Mouse (Mus musculus) midbrain, embryonic 10.5 days (tissue): ENCODE data around the gene Cenpb. TPM values are rescaled to one million over a fixed set of nuclear protein-coding genes. Genes with fewer than 3 reads are reported as not detected.
A peak's percentile ranks its signal among the peaks of the same experiment; 100 is the strongest.

Source experiments
- DNase-seq: peaks from one replicate; pipeline ENCODE4 v3.0.0-alpha.2; 2017; ENCODE audit warnings: low spot score
- H3K27ac ChIP-seq: fragments of 300-500 bp; sonication (generic); replicated peaks from 2 replicates; pipeline ENCODE4 v1.5.1; 2016; ENCODE audit warnings: mild to moderate bottlenecking
- H3K27me3 ChIP-seq: fragments of 300-500 bp; sonication (generic); 2 replicates; pipeline ENCODE4 v1.6.1; 2016; ENCODE audit warnings: low read depth, mild to moderate bottlenecking; ENCODE audit not compliant: poor library complexity, severe bottlenecking
- H3K36me3 ChIP-seq: fragments of 300-500 bp; sonication (generic); 2 replicates; pipeline ENCODE4 v1.6.1; 2016; ENCODE audit warnings: mild to moderate bottlenecking, moderate library complexity
- H3K4me1 ChIP-seq: fragments of 300-500 bp; sonication (generic); 2 replicates; pipeline ENCODE4 v1.6.1; 2016
- H3K4me3 ChIP-seq: fragments of 300-500 bp; sonication (generic); 2 replicates; pipeline ENCODE4 v1.5.1; 2016; ENCODE audit warnings: mild to moderate bottlenecking, moderate library complexity
- H3K9me3 ChIP-seq: fragments of 300-500 bp; sonication (generic); replicated peaks from 2 replicates; pipeline ENCODE4 v1.6.1; 2016; ENCODE audit warnings: mild to moderate bottlenecking
- WGBS: fragments of 180-500 bp; shearing (Covaris S2); methylation state at CpG from one replicate; pipeline ENCODE4 v1.1.7; 2016; 5-methylcytosine and 5-hydroxymethylcytosine counted together
- polyA plus RNA-seq: library from polyadenylated mRNA; unstranded; fragments of >200 nt; fragmentation: Nextera tagmentation; extraction: Ambion mirVana; gene quantifications from 2 replicates; pipeline ENCODE4 v1.2.1, GENCODE M21; 2016

Cenpb gene
- polyA plus RNA-seq, 1 experiment from 2014 or later = 9.0 TPM

DNA sequence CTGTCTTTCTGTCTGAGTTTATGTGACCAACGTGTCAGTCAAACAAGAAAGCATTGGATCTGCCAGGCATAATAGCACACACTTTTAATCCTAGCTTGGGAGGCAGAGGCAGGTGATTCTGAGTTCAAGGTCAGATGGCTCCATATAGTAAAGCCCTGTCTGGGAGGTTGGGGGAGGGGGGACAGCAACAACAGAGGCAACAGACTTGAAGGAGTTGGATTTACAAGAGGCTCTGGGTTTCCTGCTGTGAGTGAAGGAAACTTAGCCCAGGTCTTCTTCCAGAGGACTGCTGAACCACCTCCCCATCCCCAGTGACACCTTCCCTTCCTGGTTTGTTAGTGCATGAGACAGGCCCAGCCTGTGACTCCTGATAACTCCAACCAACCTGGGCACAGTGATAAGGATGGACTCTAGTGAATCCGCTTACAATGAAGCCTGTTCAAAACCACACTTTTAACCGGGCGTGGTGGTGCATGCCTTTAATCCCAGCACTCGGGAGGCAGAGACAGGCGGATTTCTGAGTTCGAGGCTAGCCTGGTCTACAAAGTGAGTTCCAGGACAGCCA lies 27.6 kb downstream of the Cenpb start:
- 88% methylated on average over 7 of the region's 7 CpGs for WGBS

DNA sequence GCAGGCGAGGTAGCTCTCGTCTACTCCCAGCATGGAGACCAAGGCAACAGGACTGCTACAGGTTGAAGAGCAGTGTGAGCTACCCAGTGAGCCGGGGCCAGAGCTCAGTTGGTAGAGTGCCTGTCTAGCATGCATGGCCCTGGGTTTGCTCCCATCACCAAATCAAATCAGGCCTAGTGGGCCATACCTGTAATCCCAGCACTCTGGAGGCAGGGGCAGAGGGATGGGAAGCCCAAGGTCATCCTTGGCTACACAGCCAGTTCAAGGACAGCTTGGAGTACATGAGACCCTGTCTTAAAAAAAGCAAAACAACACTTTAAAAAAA lies 30.7 kb downstream of the Cenpb start:
- Histone ChIP-seq H3K4me1 (no peaks in the 10 kb centered on the region), H3K27ac (no peak overlapping the region), H3K4me3 (no peak overlapping the region), H3K9me3 (no peaks in the 10 kb centered on the region), H3K36me3 (peaks cover 96% of the 10 kb centered on the region), H3K27me3 (no peaks in the 10 kb centered on the region)
- WGBS = 92% methylated on average over 3 of the region's 3 CpGs
- DNase-seq = no peak

More for the DNA sequence above, 27.6 kb downstream of the Cenpb start:
- peaks cover 18% of the 10 kb centered on the region for H3K4me1 ChIP-seq
- DNase-seq = no peak
- H3K27me3 ChIP-seq = no peaks in the 10 kb centered on the region
- H3K27ac ChIP-seq = no peak overlapping the region
- H3K36me3 ChIP-seq = peaks cover 89% of the 10 kb centered on the region
- no peaks in the 10 kb centered on the region for H3K9me3 ChIP-seq
- H3K4me3 ChIP-seq = no peak overlapping the region

DNA sequence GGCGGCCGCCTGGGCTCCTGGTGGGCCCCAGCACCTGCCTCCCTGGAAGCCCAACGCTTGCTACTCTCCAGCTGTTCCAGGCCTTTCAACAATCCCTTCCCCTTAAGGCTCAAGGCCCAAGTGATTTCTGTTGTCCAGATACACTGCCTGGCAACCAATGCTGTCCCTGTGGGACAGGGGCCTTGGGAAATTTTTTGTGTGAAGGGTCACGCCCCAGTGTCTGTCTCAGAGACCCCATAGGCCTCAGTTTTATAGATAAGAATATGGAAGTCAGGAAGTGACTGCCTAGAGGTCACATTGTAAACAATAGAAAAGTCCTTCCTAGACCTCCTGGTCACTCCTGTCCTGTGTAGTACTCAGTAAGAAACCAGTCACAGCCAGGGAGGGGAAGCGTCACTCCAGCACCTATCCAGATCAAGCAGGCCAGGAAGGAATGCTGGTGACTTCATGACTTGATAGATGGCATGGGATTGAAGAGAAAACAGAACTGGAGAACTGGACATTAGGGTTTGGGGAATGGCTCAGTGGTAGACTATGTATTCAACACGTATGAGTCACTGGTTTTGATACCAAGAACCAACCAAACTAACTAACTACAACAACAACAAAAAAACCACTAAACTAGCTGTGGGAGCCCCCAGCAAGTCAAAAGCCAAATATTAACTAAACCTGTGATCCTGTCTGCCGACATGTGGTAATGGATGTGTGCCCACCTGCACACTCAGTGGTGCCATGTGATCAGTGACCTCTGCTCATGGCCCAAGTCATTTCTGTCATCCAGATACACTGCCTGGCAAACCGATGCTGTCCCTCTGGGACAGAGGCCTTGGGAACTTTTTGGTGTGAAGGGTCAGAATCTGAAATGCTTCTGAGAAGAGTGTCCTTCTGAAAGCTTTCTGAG lies 31.3 kb downstream of the Cenpb start:
- WGBS = 92% methylated on average over 8 of the region's 8 CpGs
- Histone ChIP-seq H3K4me1 (no peaks in the 10 kb centered on the region), H3K27ac (no peak overlapping the region), H3K9me3 (no peaks in the 10 kb centered on the region), H3K36me3 (peaks cover 99% of the 10 kb centered on the region), H3K27me3 (no peaks in the 10 kb centered on the region), H3K4me3 (no peak overlapping the region)
- DNase-seq = no peak

DNA sequence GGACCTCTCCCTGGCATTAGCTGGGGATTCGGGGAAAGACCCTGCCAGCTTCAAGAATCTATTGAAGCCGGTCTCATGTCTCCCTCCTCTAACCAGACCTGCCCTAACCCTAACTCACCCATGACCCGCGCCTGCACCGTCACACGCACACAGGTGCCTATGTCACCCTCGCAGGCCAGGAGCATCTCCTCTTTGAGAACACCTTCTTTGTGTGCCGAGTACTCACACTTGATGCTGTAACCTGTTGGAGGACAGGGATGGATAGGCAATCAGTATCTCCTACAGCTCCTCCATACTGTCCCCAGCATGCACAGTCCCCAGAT lies 32.9 kb downstream of the Cenpb start:
- Histone ChIP-seq H3K9me3 (no peaks in the 10 kb centered on the region), H3K27ac (no peak overlapping the region), H3K27me3 (no peaks in the 10 kb centered on the region), H3K36me3 (peaks cover 97% of the 10 kb centered on the region), H3K4me3 (no peak overlapping the region), H3K4me1 (peaks cover 9% of the 10 kb centered on the region)
- no peak for DNase-seq
- 96% methylated on average over 8 of the region's 8 CpGs for WGBS

DNA sequence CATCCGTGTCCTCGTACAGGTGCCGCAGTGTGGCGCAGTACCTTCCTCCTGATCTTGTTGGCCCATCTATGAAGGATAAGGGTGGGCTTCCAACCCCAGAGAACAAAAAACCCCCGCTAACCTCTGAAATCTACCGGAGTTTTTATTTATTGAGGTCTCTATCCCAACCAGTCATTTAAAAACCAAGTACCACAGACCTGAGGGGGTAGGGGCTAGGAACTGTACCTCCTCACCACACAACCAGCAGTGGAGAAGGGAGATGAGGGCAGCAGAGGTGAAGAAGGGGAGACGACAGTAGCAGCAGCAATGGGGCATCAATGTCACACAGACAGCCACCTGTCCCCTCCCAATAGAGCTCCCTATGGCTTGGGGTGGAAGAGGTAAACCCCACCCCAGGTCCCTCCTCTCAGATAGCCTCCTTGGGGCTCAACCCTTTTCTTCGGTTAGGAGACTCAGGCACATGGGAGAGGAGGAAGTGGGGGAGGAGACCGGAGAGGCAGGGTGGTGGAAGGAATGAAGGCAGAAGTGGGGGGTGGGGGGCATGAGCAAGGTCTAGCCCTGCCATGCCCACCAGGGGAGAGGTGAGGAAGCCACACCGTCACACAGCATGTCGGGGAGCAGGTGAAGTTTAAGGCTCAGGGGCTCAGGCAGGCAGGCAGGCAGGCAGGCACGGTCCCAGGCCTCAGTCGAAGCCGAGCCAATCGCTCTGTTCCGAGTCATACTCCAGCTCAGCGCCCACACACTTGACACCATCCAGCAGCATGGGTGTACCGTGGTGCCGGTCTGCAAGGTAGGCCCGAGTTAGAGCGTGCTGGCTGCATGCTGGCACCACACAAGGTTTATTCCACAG lies 33.4 kb downstream of the Cenpb start:
- Histone ChIP-seq H3K9me3 (no peaks in the 10 kb centered on the region), H3K4me3 (no peak overlapping the region), H3K36me3 (peaks cover 91% of the 10 kb centered on the region), H3K27me3 (no peaks in the 10 kb centered on the region), H3K27ac (no peak overlapping the region), H3K4me1 (peaks cover 9% of the 10 kb centered on the region)
- no peak for DNase-seq
- WGBS = 92% methylated on average over 21 of the region's 21 CpGs

DNA sequence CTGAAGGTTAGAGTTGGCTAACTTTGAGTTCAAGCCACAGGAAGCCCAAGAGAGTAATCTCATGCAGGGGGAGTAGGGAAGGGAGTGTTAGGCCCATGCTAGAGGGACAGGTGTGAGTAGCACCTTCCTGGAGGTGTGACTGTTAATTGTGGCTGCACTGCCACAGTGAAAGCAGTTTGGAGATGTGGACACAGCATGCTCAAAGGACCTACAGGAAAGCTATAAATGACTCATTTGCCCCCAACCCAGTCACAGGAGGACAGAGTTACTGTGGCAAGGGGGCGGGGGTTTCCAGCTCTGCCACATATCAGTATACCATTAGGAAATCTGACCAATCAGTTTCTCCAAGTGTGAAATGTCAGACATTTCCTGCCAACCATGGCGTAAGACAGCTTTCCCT lies 34.3 kb downstream of the Cenpb start:
- peaks cover 83% of the 10 kb centered on the region for H3K36me3 ChIP-seq
- no peaks in the 10 kb centered on the region for H3K9me3 ChIP-seq
- peaks cover 9% of the 10 kb centered on the region for H3K4me1 ChIP-seq
- no peak overlapping the region for H3K4me3 ChIP-seq
- H3K27me3 ChIP-seq = no peaks in the 10 kb centered on the region
- no peak overlapping the region for H3K27ac ChIP-seq
- no peak for DNase-seq
- WGBS = 95% methylated on average over 2 of the region's 2 CpGs

DNA sequence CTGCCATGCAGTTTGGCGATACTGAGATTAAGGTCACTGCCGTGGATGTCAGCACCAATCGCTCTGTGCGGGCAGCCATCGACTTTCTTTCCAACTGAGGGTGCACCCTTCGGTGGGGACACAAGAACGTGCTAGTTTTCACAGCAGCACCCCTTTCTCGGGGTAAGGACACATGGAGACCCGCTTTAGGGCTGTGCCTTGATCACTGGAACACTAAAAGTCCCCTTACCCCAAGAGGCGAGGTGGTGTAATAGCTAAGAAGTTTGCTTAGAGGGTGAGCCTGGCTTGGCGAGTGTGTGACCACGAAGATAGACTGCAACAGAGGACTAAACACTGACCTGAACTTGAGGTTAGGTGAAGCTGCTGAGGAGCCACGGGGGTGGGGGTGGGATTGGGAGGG lies 34.7 kb downstream of the Cenpb start:
- Histone ChIP-seq H3K27ac (no peak overlapping the region), H3K9me3 (no peaks in the 10 kb centered on the region), H3K4me3 (no peak overlapping the region), H3K27me3 (no peaks in the 10 kb centered on the region), H3K4me1 (peaks cover 9% of the 10 kb centered on the region), H3K36me3 (peaks cover 78% of the 10 kb centered on the region)
- WGBS = 68% methylated on average over 13 of the region's 13 CpGs
- DNase-seq = no peak

DNA sequence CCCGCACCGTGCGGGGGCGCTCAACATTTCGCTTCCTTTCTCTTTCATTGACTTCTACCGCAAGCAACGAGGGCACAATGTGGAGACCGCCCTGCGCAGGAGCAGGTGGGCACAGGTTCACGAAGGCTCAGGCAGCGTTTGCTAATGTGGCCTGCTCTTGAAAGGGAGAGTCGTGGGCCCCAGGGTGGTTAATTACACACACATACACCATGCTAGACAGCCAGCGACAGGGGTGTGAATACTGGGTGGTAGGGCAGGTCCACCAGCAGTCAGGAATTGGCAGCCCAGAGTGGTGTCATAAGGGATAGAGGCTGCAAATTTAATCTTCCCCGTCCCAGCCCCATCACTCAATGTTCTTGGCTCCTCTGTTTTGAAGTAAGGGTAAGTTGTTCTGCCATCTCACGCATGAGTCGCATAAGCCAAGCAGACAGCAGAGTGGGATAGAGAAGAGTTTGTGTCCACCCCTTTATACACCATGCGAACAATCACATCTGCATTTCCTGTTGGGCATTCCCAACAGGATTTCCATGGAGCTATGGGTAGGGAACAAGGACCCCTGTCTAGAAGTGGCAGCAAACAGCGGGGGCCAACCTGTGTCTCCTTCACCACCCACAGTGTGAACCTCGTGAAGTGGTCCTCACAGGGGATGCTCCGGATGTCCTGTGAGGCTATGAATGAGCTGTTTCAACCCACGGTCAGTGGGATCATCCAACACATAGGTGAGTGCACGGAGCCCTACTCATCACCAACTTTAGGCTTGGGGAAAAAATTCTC lies 36.7 kb downstream of the Cenpb start:
- peaks cover 62% of the 10 kb centered on the region for H3K36me3 ChIP-seq

DNA sequence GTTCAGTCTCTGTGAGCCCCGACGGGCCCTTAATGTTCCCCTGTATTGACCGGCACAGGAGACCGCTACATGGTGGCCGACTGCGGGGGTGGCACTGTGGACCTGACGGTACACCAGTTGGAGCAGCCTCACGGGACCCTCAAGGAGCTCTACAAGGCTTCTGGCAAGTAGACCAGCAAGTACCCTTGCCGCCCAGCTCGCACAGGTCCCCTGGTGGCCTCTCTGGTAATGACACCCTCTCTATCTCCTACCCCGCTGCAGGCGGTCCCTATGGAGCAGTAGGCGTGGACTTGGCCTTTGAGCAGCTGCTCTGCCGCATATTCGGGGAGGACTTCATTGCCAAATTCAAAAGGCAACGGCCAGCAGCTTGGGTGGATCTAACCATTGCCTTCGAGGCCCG lies 37.3 kb downstream of the Cenpb start:
- DNase-seq = peak; percentile 80
- peaks cover 15% of the 10 kb centered on the region for H3K4me1 ChIP-seq
- WGBS = 32% methylated on average over 18 of the region's 18 CpGs
- H3K27me3 ChIP-seq = no peaks in the 10 kb centered on the region
- H3K9me3 ChIP-seq = no peaks in the 10 kb centered on the region
- H3K4me3 ChIP-seq = no peak overlapping the region
- peak overlapping the region; percentile 57; the same call in 1 of the 2 replicates for H3K27ac ChIP-seq
- peaks cover 56% of the 10 kb centered on the region for H3K36me3 ChIP-seq

More for the DNA sequence above, 36.7 kb downstream of the Cenpb start:
- H3K27me3 ChIP-seq = no peaks in the 10 kb centered on the region
- DNase-seq = no peak
- no peak overlapping the region for H3K4me3 ChIP-seq
- 66% methylated on average over 22 of the region's 22 CpGs for WGBS
- no peaks in the 10 kb centered on the region for H3K9me3 ChIP-seq
- H3K4me1 ChIP-seq = peaks cover 11% of the 10 kb centered on the region
- peak overlapping the region; percentile 57; the same call in 1 of the 2 replicates for H3K27ac ChIP-seq

DNA sequence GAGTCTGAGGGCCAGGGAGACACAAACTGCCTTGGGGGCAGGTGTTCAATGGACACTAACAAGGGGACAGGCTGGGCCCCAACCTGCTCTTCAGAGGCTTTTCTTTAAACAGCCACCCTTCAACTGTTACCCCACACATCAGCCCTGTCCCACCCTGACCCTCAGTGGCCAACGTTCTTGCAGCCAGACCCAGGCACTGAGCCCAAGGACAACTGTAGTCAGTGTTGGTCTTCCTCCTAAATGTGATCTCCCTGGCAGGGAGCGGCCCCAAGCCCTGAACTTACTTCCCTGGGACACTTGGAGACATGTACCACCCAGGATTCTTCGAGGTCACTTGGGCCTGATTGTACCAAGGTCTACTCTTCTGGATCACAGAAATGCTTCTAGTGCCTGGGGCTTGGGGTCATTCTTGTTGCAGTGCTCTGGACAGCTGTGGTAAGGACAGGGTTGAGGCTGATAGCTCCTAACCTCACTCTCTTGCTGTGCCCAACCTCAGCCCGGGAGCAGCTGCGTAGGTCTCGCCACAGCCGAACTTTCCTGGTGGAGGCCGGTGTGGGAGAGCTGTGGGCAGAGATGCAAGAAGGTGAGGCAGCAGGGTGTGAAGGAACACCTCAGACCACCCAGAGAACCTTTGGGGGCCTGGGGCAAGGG lies 38.4 kb downstream of the Cenpb start:
- Histone ChIP-seq H3K4me1 (peaks cover 15% of the 10 kb centered on the region), H3K36me3 (peaks cover 44% of the 10 kb centered on the region), H3K27ac (no peak overlapping the region), H3K27me3 (no peaks in the 10 kb centered on the region), H3K4me3 (no peak overlapping the region), H3K9me3 (no peaks in the 10 kb centered on the region)
- no peak for DNase-seq
- 93% methylated on average over 8 of the region's 8 CpGs for WGBS

DNA sequence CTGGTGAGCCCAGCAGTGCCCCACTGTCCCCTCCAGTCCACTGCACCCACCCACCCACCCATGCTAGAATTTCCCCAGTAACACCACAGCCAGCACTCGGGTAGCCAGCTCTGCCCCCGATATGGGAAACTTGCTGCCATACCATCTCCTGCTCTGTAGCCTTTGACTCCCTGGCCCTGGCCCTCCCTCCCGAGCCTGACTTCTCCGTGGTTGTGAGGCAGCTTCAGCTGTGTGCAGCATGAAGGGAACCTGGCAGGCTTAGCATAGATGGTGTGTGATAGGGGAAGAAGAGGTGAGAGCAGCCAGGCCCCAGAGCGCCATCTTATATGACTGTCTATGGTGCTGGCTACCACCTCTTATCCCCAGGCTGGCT lies 39.3 kb downstream of the Cenpb start:
- 77% methylated on average over 5 of the region's 5 CpGs for WGBS
- H3K36me3 ChIP-seq = peaks cover 35% of the 10 kb centered on the region

More for the DNA sequence above, 39.3 kb downstream of the Cenpb start:
- H3K27ac ChIP-seq = no peak overlapping the region
- peaks cover 18% of the 10 kb centered on the region for H3K4me1 ChIP-seq
- H3K9me3 ChIP-seq = no peaks in the 10 kb centered on the region
- DNase-seq = no peak
- H3K4me3 ChIP-seq = no peak overlapping the region
- no peaks in the 10 kb centered on the region for H3K27me3 ChIP-seq
